Comparison of ENCODE assay signal across 32 mouse cellular contexts in the genomic region with DNA sequence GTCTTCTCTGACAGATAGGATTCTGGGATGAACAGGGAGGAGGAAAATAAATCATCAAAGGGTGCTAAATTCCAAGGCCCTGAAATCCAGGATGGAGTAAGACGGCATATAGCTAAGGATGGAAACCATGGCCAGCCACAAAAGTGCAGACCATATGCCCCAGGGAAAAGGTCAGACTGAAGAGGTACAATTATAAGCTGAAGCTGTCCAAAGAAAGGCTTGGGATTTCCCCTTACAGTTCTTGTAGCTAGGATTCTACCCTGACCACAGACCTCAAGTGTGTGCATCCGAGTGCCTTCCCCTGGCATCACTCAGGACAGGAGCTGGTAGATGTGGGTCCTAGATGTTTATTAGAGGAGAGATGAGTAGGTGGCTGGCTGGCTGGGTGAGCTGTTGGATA.
"Had no signal": no experiment of that assay in that cellular context is flagged by ENCODE, and none has a peak within 500 bp of the region (broad histone marks: within the 10 kb centered on the region; RNA-seq: fewer than 3 reads in every experiment).

No protein-coding gene starts in this region.

- ATAC-seq: hindbrain, embryonic 16.5 days; hindbrain, postnatal 0 days; inflammation-experienced regulatory T-cells, adult 6 months; intestine, embryonic 15.5 days; intestine, embryonic 16.5 days; intestine, postnatal 0 days had no signal

- H3K9ac ChIP-seq: heart, embryonic 15.5 days; hindbrain, embryonic 12.5 days; hindbrain, embryonic 13.5 days; hindbrain, embryonic 14.5 days; hindbrain, embryonic 15.5 days; intestine, embryonic 15.5 days; kidney, embryonic 15.5 days had no signal

- DNase-seq: heart, postnatal 10 days; heart, postnatal 14 days; heart, postnatal 36 days; heart, postnatal 4 days; kidney, adult 11 months; kidney, adult 18-20 months; kidney, adult 2 months; kidney, adult 8-10 months; kidney, adult 9 months; kidney, postnatal 10 days; kidney, postnatal 14 days; kidney, postnatal 25 days; kidney, postnatal 36 days; kidney, postnatal 4 days; layer of hippocampus, adult 9-11 months; layer of hippocampus, postnatal 36 days had no signal

- H3K4me1 ChIP-seq: heart, embryonic 15.5 days; hindbrain, embryonic 12.5 days; hindbrain, embryonic 15.5 days; intestine, embryonic 15.5 days; kidney, embryonic 15.5 days had no signal

- H3K27me3 ChIP-seq: heart, embryonic 15.5 days; hindbrain, embryonic 12.5 days; hindbrain, embryonic 13.5 days; hindbrain, embryonic 15.5 days; intestine, embryonic 15.5 days; kidney, embryonic 15.5 days had no signal

- H3K4me3 ChIP-seq: heart, embryonic 15.5 days; hindbrain, embryonic 10.5 days; hindbrain, embryonic 12.5 days; hindbrain, embryonic 13.5 days; hindbrain, embryonic 15.5 days; intestine, embryonic 15.5 days; kidney, embryonic 15.5 days; layer of hippocampus, adult 2 months; left cerebral cortex, adult 2 months had no signal

- H3K36me3 ChIP-seq: heart, embryonic 15.5 days; hindbrain, embryonic 10.5 days; hindbrain, embryonic 12.5 days; hindbrain, embryonic 13.5 days; hindbrain, embryonic 15.5 days; intestine, embryonic 15.5 days; kidney, embryonic 15.5 days had no signal

- H3K27ac ChIP-seq: heart, embryonic 15.5 days; hindbrain, embryonic 10.5 days; hindbrain, embryonic 12.5 days; hindbrain, embryonic 13.5 days; hindbrain, embryonic 14.5 days; hindbrain, embryonic 15.5 days; hindbrain, postnatal 0 days; intestine, embryonic 15.5 days; kidney, embryonic 15.5 days; kidney, postnatal 0 days; layer of hippocampus, adult 2 months; left cerebral cortex, adult 2 months had no signal

- H3K9me3 ChIP-seq: heart, embryonic 15.5 days; hindbrain, embryonic 10.5 days; hindbrain, embryonic 12.5 days; hindbrain, embryonic 13.5 days; hindbrain, embryonic 15.5 days; intestine, embryonic 15.5 days; kidney, embryonic 15.5 days had no signal

- H3K4me2 ChIP-seq: heart, embryonic 15.5 days; hindbrain, embryonic 12.5 days; hindbrain, embryonic 13.5 days; hindbrain, embryonic 14.5 days; hindbrain, embryonic 15.5 days; intestine, embryonic 15.5 days; kidney, embryonic 15.5 days had no signal
